Mouse (Mus musculus): ENCODE measurements around the gene Zpbp2. TPM values are rescaled to one million over a fixed set of nuclear protein-coding genes. Genes with fewer than 3 reads are reported as not detected.

Gene Zpbp2
- total RNA-seq (2021), result under 1 TPM; 0.22 to 0.43 TPM
- long read RNA-seq, experiment 1, result 0 reads
- long read RNA-seq, experiment 2, result 0 reads

DNA sequence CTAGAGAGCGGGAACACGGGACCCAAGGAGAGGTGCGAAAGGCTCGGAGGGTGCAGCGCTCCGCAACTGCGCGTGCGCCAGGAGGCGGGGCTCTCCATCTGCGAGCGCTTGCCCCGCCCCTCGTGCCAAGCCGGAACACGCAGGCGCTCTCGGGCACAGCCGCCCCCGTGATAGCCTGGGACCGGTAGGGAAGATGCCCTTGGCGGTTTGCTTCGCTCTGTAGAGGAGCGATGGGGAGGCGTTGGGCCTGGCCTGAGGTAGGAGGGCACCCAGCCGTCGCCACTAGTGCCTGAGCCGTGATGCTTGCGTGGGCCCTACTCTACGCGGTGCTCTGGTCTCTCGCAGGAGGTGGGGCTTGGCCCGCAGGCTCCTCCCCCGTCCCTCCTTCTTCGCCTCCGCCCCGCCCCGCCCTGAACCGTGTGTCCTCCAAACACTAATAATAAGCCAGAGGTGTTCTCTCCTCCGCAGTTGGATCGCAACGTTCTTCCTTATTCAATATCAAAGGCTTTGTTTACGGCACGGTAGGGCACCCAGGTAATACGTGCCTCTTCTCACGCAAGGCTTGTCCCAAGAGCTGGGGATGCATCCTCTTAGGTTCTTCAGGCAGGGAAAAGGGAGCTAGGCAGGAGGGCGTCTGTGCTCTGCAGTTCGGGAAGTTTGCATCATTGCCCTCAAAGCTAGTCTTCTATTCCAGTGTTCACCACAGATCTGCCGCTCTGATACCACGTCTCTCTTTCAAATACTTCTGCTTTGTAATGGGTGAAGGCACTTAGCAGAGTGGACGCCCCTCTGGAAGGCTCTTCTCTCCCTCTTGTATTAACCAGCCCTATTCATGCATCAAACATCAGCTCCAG, at the start of gene Zpbp2:
Zpbp2 (plus strand) TSS at position 123 of the 854 bp plus-strand sequence.
- peak; percentile 88 to 92 for DNase-seq (ENCODE audit: low spot score in 2 of 2)

DNA sequence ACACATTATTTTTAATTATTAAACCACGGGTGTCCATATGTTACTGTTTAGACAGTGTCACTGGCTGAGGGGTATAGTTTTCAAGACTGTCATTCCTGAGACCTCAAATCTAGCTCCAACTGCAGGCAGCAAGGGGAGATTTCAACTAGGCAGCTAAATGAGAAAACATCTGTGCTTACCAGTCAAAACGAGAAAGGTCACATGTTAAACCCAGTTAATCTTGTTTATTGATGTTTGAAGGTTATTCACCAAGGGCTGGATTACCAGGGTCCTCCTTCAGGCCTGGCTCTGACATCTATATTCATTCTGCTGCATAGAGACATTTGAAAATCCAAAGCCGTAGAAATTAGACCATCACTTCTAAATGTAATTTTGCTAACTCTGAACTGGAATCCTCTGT, 46.0 kb upstream of the Zpbp2 start:
- DNase-seq (ENCODE audit: low spot score in 2 of 2), result no peak

DNA sequence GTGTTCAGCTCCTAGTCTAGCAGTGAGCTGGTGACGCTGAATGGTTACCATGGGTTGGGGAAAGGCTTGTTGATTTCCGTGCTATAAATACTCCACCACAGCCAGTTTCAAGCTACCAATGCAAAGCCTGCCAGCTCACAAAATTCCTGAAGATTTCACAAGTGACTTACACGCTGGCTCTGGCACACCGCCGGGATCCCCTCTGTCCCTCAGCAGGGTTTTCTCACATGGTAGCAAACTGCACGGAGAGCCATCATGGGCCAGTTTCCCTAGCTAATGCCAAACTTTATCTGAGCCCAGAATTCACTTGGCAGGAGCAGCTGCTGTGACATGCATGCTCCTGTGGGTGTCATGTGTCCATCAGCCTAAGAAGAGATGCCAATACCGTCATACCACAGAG, 41.5 kb upstream of the Zpbp2 start:
- DNase-seq (ENCODE audit: low spot score in 2 of 2), result peak in 1 of 2 experiments; percentile 27

DNA sequence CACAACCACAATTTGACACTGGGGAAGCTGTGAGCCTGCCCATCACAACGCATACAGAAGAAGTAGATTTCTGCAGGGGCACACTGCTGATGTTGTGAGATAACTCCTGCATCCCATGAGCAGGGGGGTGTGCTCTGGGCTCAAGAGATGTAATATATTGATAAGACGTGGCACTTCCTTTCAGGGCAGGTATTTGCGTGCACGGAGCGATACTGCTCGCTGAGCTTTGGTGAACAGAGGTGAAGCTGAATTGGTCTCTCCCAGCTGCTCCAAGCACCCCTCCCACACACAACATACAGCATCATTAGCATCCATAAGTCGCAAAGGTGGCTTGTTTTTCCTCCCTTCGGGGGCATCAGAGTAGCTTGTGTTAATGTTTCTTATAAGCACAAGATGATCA, 40.8 kb upstream of the Zpbp2 start:
- DNase-seq (ENCODE audit: low spot score in 2 of 2), result no peak

DNA sequence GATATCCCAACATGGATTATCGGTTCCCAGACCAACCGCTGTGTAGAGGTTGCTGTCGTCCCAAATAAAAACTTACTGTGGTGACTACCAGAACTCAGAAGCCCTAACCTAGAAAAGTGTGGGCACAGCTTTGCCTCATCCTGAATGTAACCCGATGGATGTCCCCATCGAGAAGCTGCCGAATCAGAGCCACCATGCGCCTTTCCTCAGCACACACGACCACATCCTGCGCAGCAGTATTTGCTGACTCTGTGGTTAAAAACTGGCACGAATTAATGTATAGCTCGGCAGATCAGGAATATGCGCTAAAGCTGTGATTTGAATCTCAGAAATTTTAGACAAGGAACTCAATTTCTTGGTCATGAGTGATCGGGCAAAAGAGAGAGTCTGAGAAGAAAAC, 38.0 kb upstream of the Zpbp2 start:
- no peak for DNase-seq (ENCODE audit: low spot score in 2 of 2)

DNA sequence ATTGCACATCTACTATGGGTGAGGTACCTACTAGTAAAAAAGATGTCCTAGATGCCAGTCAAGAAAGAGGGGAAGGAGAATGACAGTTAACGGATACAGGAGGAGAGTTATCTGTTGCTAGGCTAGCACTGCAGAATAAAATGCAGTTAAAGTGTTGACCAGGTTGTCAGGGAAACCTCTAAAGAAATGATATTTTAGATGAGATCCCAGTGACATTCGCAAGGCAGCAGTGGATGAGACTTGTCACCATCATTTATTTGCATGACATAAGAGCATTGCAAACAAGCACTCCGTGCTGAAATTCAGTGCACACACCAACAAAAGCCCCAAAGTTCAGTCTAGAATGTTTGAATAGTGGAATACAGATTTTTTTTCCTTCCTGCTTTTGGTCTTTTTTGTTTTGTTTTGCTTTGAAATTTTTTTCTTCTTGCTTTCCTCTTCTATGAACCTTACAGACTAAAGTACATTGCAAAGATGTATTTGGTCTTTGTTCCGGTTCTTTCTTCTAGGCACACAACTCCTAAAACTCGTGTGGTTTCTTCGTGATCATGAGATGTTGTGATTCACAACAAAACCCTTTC, 37.5 kb upstream of the Zpbp2 start:
- DNase-seq (ENCODE audit: low spot score in 2 of 2), result no peak

DNA sequence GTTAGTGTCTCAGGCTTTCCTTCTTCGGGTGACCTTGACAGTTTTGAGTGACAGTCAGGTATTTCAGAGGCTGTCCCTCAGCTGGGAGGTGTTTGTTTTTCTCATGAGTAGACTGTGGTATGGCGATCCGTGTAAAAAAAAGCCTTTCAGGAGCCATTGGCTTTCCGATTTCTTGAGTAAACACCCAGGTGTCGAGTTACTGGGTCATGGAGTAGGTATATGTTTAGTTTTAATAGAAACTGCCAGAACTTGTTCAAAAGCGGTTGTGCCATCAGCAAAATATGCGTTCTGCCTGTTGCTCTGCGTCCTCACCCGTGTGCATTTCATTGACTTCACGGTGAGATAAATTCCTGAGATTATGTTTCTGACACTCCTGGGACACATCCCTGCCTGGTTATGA, 30.4 kb upstream of the Zpbp2 start:
- no peak for DNase-seq (ENCODE audit: low spot score in 2 of 2)

DNA sequence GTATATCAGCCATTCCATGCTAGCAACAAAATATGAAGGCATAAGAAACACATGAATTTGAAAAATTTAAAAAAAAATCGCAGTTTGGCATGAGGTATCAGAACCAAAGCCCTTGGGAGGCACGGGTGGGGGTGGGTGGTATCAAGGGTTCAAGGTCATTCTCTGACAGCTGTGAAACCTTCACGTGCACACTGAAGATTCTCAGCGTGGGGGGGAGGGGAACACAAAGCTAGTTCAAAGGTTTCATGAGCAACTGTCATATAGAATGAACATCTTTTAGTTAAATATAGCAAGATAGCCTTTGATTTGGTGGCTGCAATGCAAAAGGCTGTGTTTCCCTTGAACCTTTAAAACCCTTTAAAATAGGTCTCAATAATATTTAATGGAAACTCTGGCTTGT, 25.8 kb upstream of the Zpbp2 start:
- no peak for DNase-seq (ENCODE audit: low spot score in 2 of 2)

DNA sequence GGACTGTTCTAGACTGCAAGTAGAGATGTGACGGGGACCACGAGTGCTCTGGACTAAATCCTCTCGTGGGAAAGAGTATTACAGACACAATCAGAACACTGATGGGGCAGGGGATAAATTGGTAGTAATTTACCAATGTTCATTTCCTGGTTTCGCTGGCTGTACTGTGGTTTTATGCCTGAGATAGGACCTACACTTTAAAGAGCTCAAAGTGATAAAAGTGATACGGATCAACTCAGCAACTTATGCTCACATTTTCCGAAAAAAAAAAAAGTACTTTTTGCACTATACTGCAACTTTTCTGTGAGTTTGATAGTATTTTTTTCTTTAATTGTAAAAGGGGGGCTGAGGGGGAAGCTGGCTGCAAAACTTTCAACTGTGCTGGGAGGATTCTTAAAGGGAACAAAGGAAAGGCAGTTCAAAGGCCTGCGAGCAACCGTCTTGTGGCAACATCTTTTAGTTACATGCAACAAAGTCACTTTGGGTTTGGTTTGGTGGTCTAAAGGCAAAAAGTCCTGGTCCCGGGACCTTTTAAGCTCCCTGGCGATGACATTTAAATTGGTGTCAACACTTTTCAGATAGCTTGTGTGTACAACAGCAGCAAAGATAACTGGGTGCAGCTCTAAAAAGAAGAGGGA, 24.0 kb upstream of the Zpbp2 start:
- no peak for DNase-seq (ENCODE audit: low spot score in 2 of 2)

DNA sequence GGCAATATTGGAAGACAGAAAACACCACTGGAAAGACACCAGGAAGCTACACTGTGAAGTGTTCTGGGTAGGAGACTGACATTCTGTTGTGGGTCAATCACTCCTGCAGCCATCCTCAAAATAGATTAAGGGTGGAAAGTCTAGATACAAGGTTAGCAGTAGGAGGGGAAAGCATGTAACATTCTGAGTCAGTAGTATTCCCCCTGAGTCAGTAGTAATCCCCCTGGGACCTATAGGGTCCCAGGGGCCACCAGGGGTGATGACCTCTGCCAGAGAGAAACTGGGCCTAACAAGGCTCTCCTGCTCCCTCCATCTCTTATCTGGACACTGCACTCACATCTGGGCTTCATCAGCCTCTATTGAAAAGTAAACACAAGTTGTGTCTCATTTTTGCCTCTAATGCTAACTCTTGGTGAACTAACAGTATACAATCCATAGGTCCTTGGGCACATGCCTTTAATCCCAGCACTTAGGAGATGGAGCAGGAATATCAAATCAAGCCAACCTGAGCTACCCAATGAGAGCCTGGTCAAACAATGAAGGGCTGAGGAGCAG, 13.3 kb upstream of the Zpbp2 start:
- no peak for DNase-seq (ENCODE audit: low spot score in 2 of 2)

DNA sequence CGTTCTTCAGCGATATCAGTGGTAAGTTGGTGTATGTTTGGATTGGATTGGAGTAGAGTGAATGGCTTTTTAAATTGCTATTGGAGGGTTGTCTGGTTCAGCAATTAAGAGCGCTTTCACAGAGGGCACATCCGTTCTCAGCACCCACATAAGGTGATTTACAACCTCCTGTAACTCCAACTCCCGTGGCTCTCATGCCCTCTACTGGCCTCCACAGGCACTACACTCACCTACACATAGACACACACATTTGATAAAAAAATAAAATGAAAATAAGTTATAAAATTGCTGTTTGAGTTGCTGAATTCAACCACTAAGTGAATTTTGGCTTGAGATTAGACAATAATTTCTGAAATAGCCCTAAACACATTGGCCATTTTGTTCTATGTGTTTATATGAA, 10.6 kb upstream of the Zpbp2 start:
- DNase-seq (ENCODE audit: low spot score in 2 of 2), result no peak

DNA sequence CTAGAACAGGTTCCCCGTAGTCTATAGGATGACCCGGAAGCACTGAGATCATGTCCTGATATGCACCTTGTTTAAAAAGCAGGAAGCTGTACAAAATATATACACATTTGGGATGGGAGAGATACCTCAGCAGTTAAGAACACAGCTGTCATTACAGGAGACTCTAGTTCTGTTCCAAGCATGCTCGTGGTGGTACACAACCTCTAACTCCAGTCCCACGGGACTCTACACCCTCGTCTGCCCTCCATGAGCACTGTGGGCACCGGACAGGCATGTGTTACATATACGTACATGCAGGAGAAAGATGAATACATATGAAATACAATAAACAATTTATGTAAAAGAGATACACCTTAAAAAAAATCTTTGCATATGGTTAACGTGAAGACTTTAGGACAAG, 8.3 kb upstream of the Zpbp2 start:
- no peak for DNase-seq (ENCODE audit: low spot score in 2 of 2)

DNA sequence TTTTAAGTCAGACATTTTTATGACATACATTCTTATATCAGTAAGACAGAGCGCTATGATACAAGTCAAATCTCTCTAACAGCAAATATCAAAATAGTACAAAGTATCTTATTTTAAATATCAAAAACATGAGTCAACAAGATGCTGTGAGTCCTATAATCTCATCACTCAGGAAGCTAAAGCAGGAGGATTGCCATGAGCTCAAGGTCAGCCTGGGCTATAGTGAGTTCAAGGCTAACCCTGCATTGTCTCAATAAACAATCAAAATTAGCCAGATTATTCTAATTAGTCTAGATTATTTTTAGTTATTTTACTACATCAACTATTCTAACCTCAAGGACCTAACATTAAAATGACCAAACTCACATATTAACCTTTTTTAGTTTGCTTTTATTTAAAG, 7.5 kb upstream of the Zpbp2 start:
- no peak for DNase-seq (ENCODE audit: low spot score in 2 of 2)

DNA sequence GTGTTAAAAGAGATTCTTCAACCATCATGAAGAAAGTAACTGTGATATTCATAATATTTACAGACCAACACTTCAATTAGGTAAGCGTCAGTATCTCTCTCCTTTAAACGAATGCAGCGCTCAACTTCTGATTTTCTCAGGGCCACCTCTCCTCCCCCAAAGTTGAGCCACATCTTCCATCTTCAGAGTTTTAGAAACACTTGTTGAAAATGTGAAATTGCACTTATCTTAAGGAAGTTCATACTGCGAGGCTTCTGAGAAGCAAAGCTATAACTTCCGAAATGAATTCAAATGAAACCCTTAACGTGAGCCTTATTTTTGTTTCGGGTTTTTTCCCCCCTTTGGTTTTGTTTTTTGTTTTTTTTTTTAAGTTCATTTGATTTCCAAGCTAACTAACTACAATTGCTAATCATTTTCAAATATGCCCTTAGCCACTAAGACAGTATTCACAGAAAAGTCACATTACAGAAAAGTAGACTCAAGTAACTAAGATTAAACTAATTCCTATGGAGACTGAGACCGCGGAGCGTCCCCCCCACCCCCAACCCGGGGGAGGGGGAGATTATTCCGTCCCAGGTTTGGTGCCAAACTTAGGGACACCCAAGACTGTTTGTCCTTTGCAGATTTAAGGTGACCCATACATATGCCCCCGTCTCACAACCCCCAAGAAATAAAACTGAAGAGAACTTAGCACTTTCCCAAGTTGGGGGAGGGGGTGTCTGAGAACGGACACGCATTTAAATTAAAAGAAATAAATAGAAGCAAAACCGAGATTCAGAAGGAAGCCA, 5.8 kb upstream of the Zpbp2 start:
- DNase-seq (ENCODE audit: low spot score in 2 of 2), result no peak

DNA sequence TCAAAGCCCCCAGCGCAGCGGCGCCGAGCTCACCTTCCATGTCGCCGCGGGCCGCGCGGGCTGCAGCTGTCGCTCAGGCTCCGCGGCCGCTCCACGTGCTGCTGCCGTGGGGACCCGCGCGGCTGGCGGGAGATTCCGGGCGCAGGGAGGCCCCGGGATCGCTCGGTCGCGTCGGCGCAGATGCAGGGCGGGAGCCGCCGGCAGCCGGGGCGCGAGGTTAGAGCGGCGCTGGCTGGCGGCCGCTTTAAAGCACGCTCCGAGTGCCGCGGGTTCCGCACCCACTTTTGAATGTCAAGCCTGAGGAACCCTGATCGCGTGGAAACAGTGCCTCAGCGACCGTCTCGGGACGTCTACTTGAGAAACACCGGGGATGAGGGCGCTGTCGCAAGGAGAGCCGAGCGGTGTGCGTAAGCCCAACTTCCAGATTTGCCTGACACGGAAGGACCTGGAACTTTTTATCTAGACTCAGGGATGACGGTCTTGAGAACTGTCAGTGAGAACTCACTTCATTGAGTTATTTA, 5.1 kb upstream of the Zpbp2 start, which contains the start of gene Ikzf3:
Ikzf3 (minus strand) TSS at position 321 of the 521 bp plus-strand sequence.
- DNase-seq (ENCODE audit: low spot score in 2 of 2), result peak; percentile 23 to 36

DNA sequence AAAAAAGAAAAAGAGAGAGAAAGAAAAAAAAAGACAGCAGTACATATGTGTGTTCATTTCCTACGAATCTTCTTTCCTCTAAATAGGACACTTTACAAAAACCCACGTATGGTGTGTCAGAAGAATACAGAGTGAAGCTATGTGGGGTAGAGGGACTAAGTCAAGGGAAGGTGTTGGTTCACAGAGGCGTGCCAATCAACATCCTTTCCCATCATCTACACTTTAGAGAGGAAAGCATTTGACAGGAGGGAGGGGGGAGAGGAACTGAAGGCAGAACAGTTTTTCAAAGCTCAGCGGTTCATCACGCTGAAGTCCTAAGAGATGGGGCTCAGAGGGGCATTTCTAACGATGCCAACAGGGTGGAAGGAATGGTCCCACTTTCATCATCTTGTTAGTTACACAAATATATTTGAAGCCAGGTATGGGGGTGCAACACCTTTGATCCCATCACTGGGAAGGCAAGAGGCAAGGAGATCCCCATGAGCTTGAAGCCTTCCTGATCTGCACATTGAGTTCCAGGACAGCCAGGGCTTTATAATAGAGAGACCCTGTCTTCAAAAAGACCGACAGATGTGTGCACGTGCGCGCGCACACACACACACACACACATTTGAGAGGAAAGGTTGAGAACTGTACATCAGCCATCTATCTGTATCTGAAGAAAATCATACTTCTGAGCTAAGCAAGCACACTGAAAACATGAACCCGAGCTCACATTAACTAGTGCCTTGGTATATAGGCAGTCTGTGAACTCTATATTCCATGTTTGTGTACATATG, 4.2 kb upstream of the Zpbp2 start:
- DNase-seq (ENCODE audit: low spot score in 2 of 2), result no peak

DNA sequence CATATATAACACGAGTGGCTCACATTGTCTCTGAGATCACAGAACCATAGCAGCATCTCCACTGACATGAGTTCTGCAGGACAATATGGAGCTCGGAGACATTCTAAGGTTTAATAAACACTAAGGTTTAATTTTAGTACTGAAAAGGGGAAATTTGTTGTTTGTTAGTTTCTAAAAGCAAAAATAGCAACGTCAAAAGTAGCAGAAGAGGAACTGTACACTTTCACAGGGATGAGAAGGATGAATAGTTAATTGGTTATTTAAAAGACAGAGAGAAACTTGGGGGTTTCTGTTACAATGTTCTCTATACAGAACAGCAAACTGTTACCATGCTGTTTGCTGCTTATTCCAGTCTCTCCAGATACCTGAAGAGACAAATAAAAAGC, 3.6 kb upstream of the Zpbp2 start:
- DNase-seq (ENCODE audit: low spot score in 2 of 2), result no peak

DNA sequence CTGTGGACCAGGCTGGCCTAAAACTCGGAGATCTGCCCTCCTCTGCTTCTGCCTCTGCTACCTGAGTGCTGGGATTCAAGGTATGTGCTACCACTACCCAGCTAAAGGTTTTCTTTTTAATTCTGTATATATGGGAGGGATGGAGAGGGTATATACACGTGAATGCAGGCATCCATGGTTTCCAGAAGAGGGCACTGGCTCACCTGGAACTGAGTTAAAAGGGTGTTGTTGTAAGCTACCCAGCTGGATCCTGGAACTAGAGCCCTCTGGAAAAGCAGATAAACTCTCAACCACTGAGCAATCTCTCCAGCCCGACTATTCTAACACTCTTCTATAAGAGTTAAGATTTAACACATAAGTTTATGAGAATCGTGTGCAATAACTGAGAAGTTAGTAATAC, 1.5 kb upstream of the Zpbp2 start:
- no peak for DNase-seq (ENCODE audit: low spot score in 2 of 2)

DNA sequence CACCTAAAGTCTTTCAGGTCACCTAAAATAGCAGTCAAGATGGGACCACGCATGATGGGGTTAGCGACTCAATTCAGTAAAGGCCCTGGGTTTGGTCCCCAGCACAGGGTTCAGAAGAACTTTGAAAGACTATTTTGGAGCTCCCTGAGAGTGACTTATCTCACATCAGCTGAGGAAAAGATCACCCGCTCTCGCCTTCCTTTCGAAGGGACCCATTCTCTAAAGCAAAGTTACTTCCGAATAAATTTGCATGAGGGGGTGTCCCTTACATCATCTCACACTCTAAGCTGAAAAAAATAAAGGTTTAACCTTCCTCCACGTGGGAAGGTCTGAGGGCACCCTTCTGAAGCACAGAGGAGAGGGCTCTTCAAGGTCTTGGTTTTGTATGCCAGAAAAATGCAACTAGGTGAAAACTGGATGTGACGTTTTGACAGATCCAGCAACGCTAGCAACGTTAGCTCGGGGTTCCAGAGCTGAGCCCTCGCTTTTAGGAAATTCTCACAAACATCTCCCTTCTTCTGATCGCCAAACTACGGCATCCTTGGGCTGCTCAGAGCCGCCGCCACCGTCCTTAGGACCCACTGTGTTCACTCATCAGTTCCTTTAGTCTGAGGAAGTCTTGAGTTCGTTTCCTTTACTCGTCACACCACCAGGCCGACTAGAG, 454 bp upstream of the Zpbp2 start:
- no peak for DNase-seq (ENCODE audit: low spot score in 2 of 2)

DNA sequence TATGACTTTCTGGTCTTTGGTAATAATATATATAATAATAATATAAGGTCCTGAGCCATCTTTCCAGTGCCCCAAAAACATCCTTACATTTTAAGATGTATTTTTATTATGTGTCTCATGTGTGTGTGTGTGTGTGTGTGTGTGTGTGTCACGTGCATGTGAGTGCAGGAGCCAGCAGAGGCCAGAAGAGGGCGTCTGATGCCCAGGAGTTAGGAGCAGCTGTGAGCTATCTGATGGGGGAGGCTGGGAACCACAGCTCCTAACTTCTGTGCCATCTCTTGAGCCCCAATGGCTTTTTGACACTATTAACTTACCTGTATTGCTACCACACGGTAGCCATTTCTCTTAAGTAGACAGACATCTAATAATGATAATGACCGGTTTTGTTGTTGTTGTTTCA, 3.1 kb downstream of the Zpbp2 start:
- DNase-seq (ENCODE audit: low spot score in 2 of 2), result no peak
